Mouse (Mus musculus): Measurements from ENCODE around the gene Gm1673. TPM values are rescaled to one million over a fixed set of nuclear protein-coding genes. Genes with fewer than 3 reads are reported as not detected.

The Gm1673 gene
- 20.2 and 22.3 TPM in 2 replicates for polyA plus RNA-seq (2015; fragmentation: Nextera tagmentation; extraction: Ambion mirVana)

DNA sequence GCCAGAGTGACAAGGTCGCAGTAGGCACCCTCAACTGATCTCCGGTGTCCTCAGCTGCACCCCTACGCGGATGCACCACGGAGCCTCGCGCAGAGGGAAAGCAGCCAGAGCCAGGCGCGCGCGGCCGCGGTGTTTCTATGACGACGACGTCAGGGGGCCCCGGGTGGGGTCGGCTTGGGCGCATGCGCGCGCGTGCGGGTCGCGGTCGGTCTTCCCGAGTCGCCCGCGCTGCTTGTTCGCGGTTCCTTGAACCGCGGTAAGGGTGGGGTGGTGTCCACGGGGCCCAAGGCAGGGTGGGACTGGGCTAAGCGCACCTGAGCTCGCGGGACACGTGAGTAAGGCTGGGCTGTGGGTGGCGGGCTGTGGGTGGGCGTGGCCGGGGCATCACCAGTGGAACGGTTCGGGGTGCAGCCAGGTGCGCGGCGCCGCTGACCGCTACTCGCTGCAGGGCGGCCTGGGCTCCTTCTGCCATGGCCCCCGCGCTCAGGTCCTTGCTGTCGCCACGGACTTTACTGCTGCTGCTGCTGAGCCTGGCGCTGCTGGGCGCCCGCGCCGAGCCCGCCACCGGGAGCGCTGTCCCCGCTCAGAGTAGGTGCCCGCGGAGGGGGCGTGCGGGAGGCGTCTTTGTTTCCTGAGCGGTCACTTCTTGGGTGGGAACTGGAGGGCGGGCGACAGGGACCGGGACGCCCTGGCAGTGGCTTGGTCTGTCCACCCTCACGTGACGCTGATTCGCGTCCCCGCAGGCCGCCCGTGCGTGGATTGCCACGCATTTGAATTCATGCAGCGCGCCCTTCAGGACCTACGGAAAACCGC is at the start of gene Gm1673:
Gm1673 (plus strand) TSS at position 125 of the 813 bp plus-strand sequence.

DNA sequence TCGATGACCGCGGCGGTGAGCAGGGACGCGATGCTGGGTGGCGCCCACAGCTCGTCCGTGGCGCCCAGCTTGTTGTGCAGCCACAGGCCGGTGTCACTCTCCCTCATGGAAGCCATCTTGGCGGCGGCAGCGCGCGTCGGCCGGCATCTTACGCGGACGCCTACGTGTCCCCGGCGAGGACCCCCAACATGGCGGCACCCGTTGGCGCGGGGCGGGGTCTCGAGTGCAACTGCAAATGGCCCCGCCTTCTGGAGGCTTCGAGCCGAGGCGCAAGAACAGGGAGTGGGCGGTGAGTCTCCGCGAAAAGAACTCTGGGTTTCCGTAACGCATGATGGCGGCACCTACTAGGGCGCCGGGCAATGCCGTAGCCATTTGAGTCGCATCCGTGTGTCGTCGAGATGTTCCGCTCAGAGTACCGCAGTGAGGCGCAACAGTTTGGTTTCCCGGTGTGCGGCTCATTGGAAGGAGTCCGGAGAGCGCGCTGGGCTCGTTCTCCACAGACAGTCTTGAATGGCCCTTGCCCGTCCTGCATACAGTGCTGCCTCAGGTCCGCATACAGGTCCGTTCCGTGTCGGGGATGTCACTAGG is 47.0 kb upstream of the Gm1673 start, which contains the start of gene Nelfa:
Nelfa (minus strand) TSS at position 294 of the 588 bp plus-strand sequence.

DNA sequence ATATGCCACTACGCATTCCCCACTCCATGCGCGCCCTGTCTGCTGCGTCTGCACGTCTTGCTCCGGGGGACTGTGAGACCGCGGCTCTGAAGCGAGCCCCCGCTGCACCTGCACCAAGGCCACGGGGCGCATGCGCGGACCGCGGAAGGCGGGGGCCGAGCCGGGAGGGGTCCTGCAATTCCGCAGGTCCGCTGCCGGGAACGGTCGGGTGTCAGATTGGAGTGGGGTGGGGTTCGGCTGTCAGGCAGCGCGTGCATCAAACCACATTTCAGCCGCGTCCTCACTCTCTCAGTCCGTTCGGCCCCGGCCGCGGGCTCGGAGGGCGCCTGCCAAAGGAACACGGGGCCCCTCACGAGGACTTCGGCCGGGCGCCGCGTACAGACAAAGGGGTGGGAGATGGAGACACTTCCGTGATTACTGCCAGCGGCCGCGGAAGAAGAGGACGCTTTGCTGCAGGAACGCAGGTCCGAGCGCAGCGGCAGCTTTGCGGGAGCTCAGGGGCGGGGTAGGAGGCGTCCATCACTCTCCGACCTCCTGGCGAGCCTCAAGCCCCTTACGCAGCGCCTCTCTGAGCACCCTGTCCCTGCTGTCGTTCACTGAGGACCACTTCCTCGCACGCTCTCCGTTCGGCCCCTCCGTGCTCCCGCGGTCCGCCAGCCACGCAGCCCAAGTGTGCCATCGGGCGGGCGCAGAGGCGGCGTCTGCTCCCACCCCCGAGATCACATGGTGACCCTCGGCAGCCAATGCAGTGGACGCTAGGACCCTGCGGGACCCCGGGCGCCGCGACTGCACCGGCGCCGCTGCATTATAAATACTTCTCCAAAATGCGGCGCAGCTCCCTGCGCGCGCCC is 12.8 kb downstream of the Gm1673 start, which contains the start of gene Nat8l:
Nat8l (plus strand) TSS at position 142 of the 851 bp plus-strand sequence.

Other genes with a start within 250 kb of the Gm1673 start
- 32.8 and 35.0 TPM in 2 replicates for gene Letm1, start 200.6 kb upstream of the Gm1673 start, polyA plus RNA-seq (2015; fragmentation: Nextera tagmentation; extraction: Ambion mirVana)
- 9.3 and 16.5 TPM in 2 replicates for gene Nsd2, start 162.7 kb upstream of the Gm1673 start, polyA plus RNA-seq (2015; fragmentation: Nextera tagmentation; extraction: Ambion mirVana)
- gene Nelfa, start 47.0 kb upstream of the Gm1673 start, polyA plus RNA-seq (2015; fragmentation: Nextera tagmentation; extraction: Ambion mirVana) = 21.1 and 22.2 TPM in 2 replicates
- gene Nat8l, start 12.6 kb downstream of the Gm1673 start, polyA plus RNA-seq (2015; fragmentation: Nextera tagmentation; extraction: Ambion mirVana) = 0.05 and 0.08 TPM in 2 replicates
- 0.28 and 0.30 TPM in 2 replicates for gene Poln, start 186.0 kb downstream of the Gm1673 start, polyA plus RNA-seq (2015; fragmentation: Nextera tagmentation; extraction: Ambion mirVana)
- gene Haus3, start 186.1 kb downstream of the Gm1673 start, polyA plus RNA-seq (2015; fragmentation: Nextera tagmentation; extraction: Ambion mirVana) = 10.1 and 12.9 TPM in 2 replicates
- 27.8 and 28.7 TPM in 2 replicates for gene Mxd4, start 204.3 kb downstream of the Gm1673 start, polyA plus RNA-seq (2015; fragmentation: Nextera tagmentation; extraction: Ambion mirVana)

All from urinary bladder, postnatal 0 days (tissue).